Mouse (Mus musculus) layer of hippocampus, adult 8-10 months (tissue): ENCODE measurements at regions not wholly inside any gene's neighbourhood (a gene's known extent, or its start where the extent isn't known, plus 50 kb on each side); places are given as distances from the start of the nearest gene placed in this dataset.
"Not testable (repeated sequence)": the region's sequence is repeated elsewhere in the genome, so short reads cannot be mapped to it uniquely, and the experiment has no call there.

ENCODE experiments used
- DNase-seq, 2 experiments: peaks; one replicate each; pipeline ENCODE4 v3.0.0; 2022; ENCODE audit warnings: low spot score in 2 of 2

DNA sequence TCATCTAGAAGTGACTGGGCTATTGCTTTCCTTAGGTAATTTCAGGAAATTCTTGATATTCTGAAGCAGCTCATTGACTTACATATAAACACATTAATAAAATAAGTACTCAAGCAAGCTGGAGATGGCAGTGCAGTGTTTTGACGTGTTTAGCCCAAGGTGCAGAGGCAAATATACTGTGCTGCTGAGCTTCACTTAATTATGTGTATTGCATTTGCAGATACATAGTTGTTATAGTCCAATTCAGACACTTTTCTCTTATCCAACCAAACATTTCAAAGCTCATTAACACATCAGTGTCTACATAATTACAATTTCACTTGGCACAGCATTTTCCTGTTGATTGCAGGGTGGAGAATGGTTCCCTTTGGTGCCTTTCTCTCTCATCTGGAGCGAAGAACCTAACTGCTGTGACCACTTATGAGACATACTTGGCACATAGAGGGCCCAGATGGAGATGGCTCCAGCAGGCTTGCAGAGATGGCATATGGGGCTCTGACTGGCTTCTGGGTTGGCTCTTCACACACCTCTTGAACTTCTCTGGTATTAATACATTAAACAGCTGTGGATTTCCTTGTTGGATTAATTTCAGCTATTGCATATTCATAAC lies 803.9 kb upstream of the Gm10800 start:
- DNase-seq: peak in 1 of 2 experiments; percentile 2

DNA sequence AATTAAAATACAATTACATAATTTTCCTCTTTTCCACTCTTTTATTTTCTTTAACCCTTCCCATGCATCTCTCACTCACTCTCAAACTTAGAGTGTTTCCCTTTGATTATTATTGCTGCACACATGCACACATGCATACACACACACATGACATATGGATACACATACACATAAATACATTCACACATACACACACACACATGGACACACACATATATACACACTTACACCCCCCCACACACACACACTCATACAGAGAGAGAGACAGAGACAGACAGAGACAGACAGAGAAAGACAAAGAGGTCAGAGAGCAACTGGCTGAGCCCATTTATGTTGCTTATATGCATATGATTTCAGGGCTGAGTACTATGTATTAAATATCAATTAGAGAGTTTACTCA lies 764.2 kb upstream of the Gm10800 start:
- DNase-seq: no peak

- DNase-seq: no peak
Measured at GRCm38 (mm10) chr2:99430511-99430910, 763.4 kb upstream of the Gm10800 start.

GRCm38 (mm10) chr2:99421622-99422021 lies 754.5 kb upstream of the Gm10800 start:
- DNase-seq: no peak

GRCm38 (mm10) chr2:99409483-99409882 lies 742.4 kb upstream of the Gm10800 start:
- DNase-seq: no peak

GRCm38 (mm10) chr2:99379746-99380145 lies 712.6 kb upstream of the Gm10800 start:
- no peak for DNase-seq

- DNase-seq: not testable (repeated sequence)
Measured at GRCm38 (mm10) chr2:99363651-99364050, 696.5 kb upstream of the Gm10800 start.

DNA sequence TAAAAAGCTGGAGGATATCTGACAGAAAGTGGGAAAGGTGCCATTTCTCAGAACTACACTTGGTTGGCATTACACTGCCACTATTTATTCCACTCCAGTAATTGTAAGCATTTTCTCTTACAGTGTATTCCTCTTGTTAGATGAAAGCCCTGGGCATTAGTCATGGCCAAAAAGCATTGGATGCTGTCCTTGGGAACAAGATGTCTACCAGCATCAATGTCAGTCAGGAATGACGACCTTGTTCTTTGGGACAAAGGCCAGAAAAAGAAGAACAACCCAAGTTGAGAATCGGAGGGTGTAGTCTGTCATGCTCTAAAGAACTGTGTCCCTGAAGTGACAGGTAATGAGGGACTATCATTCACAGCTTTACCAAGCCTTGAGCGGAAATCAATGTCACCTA lies 662.1 kb upstream of the Gm10800 start:
- no peak for DNase-seq
